Mouse (Mus musculus) liver, embryonic 11.5 days (tissue): ENCODE data around the gene Nckipsd. TPM values are rescaled to one million over a fixed set of nuclear protein-coding genes. Genes with fewer than 3 reads are reported as not detected.

ENCODE experiments used
- ATAC-seq: fragments of 200-750 bp; cut with Nextera tagmentation; replicated peaks from 2 replicates; pipeline ENCODE4 v1.8.0; 2017; ENCODE audit warnings: moderate number of reproducible peaks, mild to moderate bottlenecking, moderate TSS enrichment, moderate library complexity; ENCODE audit not compliant: low FRiP score
- DNase-seq: peaks from one replicate; pipeline ENCODE4 v3.0.0-alpha.2; 2017; ENCODE audit warnings: low spot score
- H3K27ac ChIP-seq: fragments of 300-500 bp; sonication (generic); 2 replicates; pipeline ENCODE4 v1.5.1; 2014; ENCODE audit warnings: mild to moderate bottlenecking, low read depth, low read length, control low read depth
- H3K27me3 ChIP-seq: fragments of 300-500 bp; sonication (generic); replicated peaks from 2 replicates; pipeline ENCODE4 v1.6.1; 2014; ENCODE audit warnings: low read length, mixed read lengths; ENCODE audit not compliant: control insufficient read depth, insufficient read depth
- H3K36me3 ChIP-seq: fragments of 300-500 bp; sonication (generic); 2 replicates; pipeline ENCODE4 v1.6.1; 2014; ENCODE audit warnings: mild to moderate bottlenecking, low read length, moderate library complexity, mixed read lengths; ENCODE audit not compliant: control insufficient read depth, insufficient read depth
- H3K4me1 ChIP-seq: fragments of 300-500 bp; sonication (generic); replicated peaks from 2 replicates; pipeline ENCODE4 v1.6.1; 2014; ENCODE audit warnings: low read length, mixed read lengths; ENCODE audit not compliant: control insufficient read depth, insufficient read depth
- H3K4me2 ChIP-seq: fragments of 300-500 bp; sonication (generic); 2 replicates; pipeline ENCODE4 v1.6.1; 2014; ENCODE audit warnings: mild to moderate bottlenecking, control low read depth, moderate library complexity
- H3K4me3 ChIP-seq: fragments of 300-500 bp; sonication (generic); 2 replicates; pipeline ENCODE4 v1.5.1; 2014; ENCODE audit warnings: low read depth, low read length, control low read depth
- H3K9ac ChIP-seq: fragments of 300-500 bp; sonication (generic); 2 replicates; pipeline ENCODE4 v1.6.1; 2014; ENCODE audit warnings: low read depth, low read length, control low read depth
- H3K9me3 ChIP-seq: fragments of 300-500 bp; sonication (generic); 2 replicates; pipeline ENCODE4 v1.6.1; 2016; ENCODE audit warnings: low read length, inconsistent platforms, mixed read lengths; ENCODE audit not compliant: control insufficient read depth
- WGBS: fragments of 180-500 bp; shearing (Covaris S2); extraction: QIAGEN DNeasy Blood & Tissue Kit; methylation state at CpG from one replicate; pipeline ENCODE4 v1.1.7; 2014; 5-methylcytosine and 5-hydroxymethylcytosine counted together
- polyA plus RNA-seq: library from polyadenylated mRNA; unstranded; fragments of >200 nt; fragmentation: Nextera tagmentation; extraction: Ambion mirVana; gene quantifications from 2 replicates; pipeline ENCODE4 v1.2.1, GENCODE M21; 2014

Nckipsd gene
- polyA plus RNA-seq, 1 experiment from 2014 or later = 16.2 TPM

DNA sequence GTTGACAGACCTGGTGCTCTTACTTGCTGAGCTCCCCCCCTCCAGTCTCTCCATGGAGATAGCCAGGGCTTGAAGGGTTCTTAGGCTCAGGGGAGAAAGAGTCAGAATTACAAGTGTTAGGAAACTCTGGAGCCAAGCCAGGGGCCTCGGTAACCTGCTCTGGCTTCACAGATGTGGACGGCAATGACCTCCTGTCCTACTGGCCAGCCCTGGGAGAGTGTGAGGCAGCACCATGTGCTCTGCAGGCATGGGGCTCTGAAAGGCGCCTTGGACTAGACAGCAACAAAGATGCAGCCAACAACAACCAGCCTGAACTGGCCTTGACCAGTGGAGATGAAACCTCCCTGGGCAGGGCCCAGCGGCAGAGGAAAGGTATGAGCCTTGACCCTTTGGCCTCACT lies 39.2 kb downstream of the Nckipsd start:
- 80% methylated on average over 4 of the region's 4 CpGs for WGBS
- Histone ChIP-seq H3K36me3 (no peaks in the 10 kb centered on the region), H3K4me1 (peaks cover 2% of the 10 kb centered on the region; the same call in 1 of the 2 replicates), H3K9ac (no peak overlapping the region), H3K4me3 (no peak overlapping the region), H3K4me2 (no peak overlapping the region), H3K27me3 (peaks cover 25% of the 10 kb centered on the region), H3K9me3 (no peaks in the 10 kb centered on the region), H3K27ac (no peak overlapping the region)
- DNase-seq (no peak), ATAC-seq (no peak)

DNA sequence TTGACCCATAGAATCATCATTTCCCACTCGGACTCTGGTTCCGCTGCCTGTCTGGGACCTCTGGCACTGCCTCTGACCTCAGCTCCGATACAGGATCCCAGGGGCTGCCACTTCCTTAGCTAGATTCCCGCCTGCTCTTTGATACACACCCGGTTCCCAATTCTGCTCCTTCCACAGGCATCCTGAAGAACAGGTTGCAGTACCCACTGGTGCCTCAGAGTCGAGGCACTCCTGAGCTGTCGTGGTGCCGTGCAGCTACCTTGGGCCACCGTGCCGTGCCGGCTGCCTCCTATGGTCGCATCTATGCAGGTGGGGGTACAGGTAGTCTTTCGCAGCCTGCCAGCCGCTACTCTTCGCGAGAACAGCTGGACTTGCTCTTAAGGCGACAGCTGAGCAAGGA lies 40.3 kb downstream of the Nckipsd start:
- Histone ChIP-seq H3K27me3 (peaks cover 17% of the 10 kb centered on the region), H3K4me2 (no peak overlapping the region), H3K36me3 (no peaks in the 10 kb centered on the region), H3K27ac (no peak overlapping the region), H3K4me1 (peaks cover 6% of the 10 kb centered on the region), H3K4me3 (no peak overlapping the region), H3K9me3 (no peaks in the 10 kb centered on the region), H3K9ac (no peak overlapping the region)
- 60% methylated on average over 17 of the region's 17 CpGs for WGBS
- DNase-seq = no peak
- ATAC-seq = no peak

DNA sequence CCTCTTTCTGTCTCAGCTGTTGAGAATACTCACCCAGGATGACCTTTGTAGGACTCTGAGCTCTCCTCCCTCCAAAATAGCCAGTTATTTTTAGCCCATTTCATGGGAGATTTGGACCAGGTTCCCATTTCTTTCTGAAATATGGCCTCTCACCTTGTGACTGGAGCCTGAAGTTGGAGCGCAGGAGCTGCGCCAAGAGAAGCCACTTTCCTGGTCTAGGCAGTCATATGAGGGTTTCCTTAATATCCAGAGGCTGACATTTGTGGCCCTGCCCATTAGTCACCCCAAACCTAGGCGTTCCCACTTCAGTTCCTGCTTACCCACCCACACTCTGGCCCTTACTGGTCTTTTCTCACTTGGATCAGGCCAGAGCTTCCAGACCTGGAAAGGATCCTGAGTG lies 44.8 kb downstream of the Nckipsd start, which contains the start of gene Slc26a6:
Gene Slc26a6 (plus strand): TSS at position 308 of the 400 bp plus-strand sequence.
- ATAC-seq = no peak

DNA sequence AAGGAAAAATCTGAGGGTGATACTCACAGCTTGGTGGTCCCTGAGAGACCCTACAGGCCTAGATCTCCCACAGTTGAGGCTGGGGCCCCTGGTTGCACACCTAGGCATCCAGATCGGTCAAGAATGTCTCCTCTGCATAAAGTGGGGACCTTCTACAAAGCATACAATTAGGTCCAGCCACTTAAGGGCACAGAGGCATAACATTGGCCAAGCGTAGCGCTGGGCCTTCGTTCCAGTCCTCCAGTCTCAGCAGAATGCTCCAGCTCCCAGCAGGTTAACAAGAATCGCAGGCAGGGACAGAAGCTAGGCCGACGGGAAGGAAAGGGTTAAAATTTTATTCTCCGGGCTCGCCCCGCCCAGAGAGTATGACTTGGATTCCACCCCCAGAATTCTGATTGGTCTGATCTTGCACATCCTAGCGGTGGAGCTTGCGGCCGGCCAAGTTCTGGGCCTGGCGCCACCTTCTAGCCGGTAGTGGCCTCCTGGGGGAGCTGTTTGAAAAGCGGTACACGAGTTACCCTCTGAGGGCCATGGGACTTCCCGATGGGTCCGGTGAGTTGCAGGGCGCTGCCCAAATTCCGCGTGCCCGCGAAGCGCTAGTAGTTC lies 45.6 kb downstream of the Nckipsd start:
- 3% methylated on average over 25 of the region's 25 CpGs for WGBS
- Histone ChIP-seq H3K4me2 (peak overlapping the region; percentile 94), H3K4me3 (peak overlapping the region; percentile 67), H3K4me1 (peaks cover 12% of the 10 kb centered on the region), H3K36me3 (no peaks in the 10 kb centered on the region; the same call in 1 of the 2 replicates), H3K27ac (peak overlapping the region; percentile 66), H3K9me3 (no peaks in the 10 kb centered on the region), H3K9ac (peak overlapping the region; percentile 76), H3K27me3 (peaks cover 5% of the 10 kb centered on the region; the same call in 1 of the 2 replicates)
- peak; percentile 93 for ATAC-seq
- DNase-seq = no peak

More for the DNA sequence above, 44.8 kb downstream of the Nckipsd start, which contains the start of gene Slc26a6:
- H3K4me1 ChIP-seq = peaks cover 12% of the 10 kb centered on the region
- no peak for DNase-seq
- peak within 1 kb of the TSS; percentile 66 for H3K27ac ChIP-seq
- WGBS = 85% methylated on average over 3 of the region's 3 CpGs
- peak within 1 kb of the TSS; percentile 76 for H3K9ac ChIP-seq
- H3K4me2 ChIP-seq = peak within 1 kb of the TSS; percentile 94
- H3K4me3 ChIP-seq = peak within 1 kb of the TSS; percentile 67
- no peaks in the 10 kb centered on the region; the same call in 1 of the 2 replicates for H3K36me3 ChIP-seq
- H3K9me3 ChIP-seq = no peaks in the 10 kb centered on the region
- peaks cover 11% of the 10 kb centered on the region for H3K27me3 ChIP-seq

- H3K9ac ChIP-seq = peak overlapping the region; percentile 76
- peaks cover 12% of the 10 kb centered on the region for H3K4me1 ChIP-seq
- H3K27ac ChIP-seq = peak overlapping the region; percentile 66
- H3K4me2 ChIP-seq = peak overlapping the region; percentile 94
- DNase-seq (peak; percentile 90), ATAC-seq (peak; percentile 83)
- no peaks in the 10 kb centered on the region for H3K9me3 ChIP-seq
- peak overlapping the region; percentile 67 for H3K4me3 ChIP-seq
- H3K36me3 ChIP-seq = no peaks in the 10 kb centered on the region; the same call in 1 of the 2 replicates
- H3K27me3 ChIP-seq = 0 out of 2 replicates have a peak, but pooled peaks cover 2% of the 10 kb centered on the region
- WGBS = under 1% methylated on average over 28 of the region's 28 CpGs
Observed at GRCm38 (mm10) chr9:108854241-108854696, 46.1 kb downstream of the Nckipsd start.

DNA sequence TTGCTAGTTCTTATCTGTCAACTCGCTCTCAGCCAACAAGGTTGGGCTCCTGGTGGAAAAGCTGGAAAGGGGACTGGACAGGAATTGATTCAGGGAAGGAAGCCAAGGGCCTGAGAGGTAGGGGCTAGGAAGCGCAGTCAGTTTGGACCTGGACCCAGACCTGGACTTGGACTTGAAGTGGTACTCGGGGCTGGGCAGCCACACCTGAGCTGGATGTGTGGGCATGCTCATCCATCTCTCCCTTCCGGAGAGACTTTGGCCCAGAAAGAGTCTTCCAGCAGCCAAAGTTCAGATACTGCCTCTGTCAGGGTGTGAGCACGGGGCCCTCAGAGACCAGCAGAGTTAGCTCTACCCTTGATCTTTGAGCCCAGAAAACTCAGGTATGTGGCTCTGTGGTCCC lies 47.2 kb downstream of the Nckipsd start:
- no peak for DNase-seq
- H3K27ac ChIP-seq = no peak overlapping the region

DNA sequence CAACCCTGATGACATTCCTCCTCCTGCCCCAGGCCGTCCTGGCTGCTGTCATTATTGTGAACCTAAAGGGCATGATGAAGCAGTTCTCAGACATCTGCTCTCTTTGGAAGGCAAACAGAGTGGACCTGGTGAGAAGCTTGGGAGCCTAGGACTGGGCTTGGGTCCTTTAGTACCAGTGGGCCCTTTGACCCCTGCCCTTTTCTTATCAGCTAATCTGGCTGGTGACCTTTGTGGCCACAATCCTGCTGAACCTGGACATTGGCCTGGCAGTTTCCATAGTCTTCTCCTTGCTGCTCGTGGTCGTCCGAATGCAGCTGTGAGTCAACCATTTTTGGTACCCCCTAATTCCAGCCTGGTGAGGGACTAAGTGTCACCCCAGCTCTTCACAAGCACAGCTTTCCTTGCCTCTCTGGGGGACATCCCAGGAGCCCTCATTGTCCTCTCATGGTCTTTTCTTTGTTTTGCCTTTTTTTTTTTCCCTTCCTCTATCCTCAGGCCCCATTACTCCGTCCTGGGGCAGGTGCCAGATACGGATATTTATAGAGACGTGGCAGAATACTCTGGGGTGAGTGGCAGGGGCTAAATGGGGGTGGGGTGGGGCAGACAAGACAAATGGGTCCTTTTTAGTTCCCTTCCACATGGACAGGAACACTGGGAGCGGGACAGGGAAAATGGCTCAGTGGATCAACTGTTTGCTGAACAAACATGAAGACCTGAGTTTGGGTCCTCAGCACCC lies 50.8 kb downstream of the Nckipsd start:
- H3K36me3 ChIP-seq = no peaks in the 10 kb centered on the region; the same call in 1 of the 2 replicates
- H3K4me1 ChIP-seq = peaks cover 3% of the 10 kb centered on the region; the same call in 1 of the 2 replicates
- no peak overlapping the region for H3K4me2 ChIP-seq
- DNase-seq (no peak), ATAC-seq (no peak)
- no peak overlapping the region for H3K9ac ChIP-seq
- no peaks in the 10 kb centered on the region for H3K9me3 ChIP-seq
- H3K27ac ChIP-seq = no peak overlapping the region
- H3K27me3 ChIP-seq = no peaks in the 10 kb centered on the region
- no peak overlapping the region for H3K4me3 ChIP-seq
- WGBS = 73% methylated on average over 8 of the region's 8 CpGs

More for the DNA sequence above, 47.2 kb downstream of the Nckipsd start:
- Histone ChIP-seq H3K4me2 (peak overlapping the region; percentile 94; the same call in 1 of the 2 replicates), H3K4me1 (peaks cover 12% of the 10 kb centered on the region), H3K4me3 (no peak overlapping the region), H3K9me3 (no peaks in the 10 kb centered on the region), H3K36me3 (no peaks in the 10 kb centered on the region; the same call in 1 of the 2 replicates), H3K27me3 (no peaks in the 10 kb centered on the region), H3K9ac (no peak overlapping the region)
- WGBS = 59% methylated on average over 5 of the region's 5 CpGs
- no peak for ATAC-seq
